Mouse (Mus musculus) cerebellum, adult 2 months (tissue): ENCODE data around the gene Nckap5.

Source experiments
- CTCF ChIP-seq: fragments of 200-500 bp; IDR thresholded peaks from 2 replicates; pipeline ENCODE4 v1.5.1; 2011; ENCODE audit warnings: low read depth, mild to moderate bottlenecking, control low read depth, low read length, moderate library complexity, borderline replicate concordance; ENCODE audit not compliant: insufficient read depth
- POLR2A ChIP-seq: fragments of 200-500 bp; IDR thresholded peaks from 2 replicates; pipeline ENCODE4 v1.6.1; 2011; ENCODE audit warnings: low read length, control low read depth, borderline replicate concordance; ENCODE audit not compliant: insufficient read depth

GRCm38 (mm10) chr1:126801706-126802105 is 28.9 kb downstream of the Nckap5 start:
- TF ChIP-seq POLR2A: no peak
- TF ChIP-seq CTCF: no peak
